Mouse (Mus musculus): Measurements from ENCODE around the gene Tbc1d1.

- TF ChIP-seq GATA1 (IDR thresholded peaks at IDR 0.05; ENCODE audit: borderline replicate concordance, low read length), result no peak
- TF ChIP-seq FLI1 (IDR thresholded peaks at IDR 0.05; ENCODE audit: low read length), result no peak
These were observed 30.5 kb downstream of the Tbc1d1 start for GRCm38 (mm10) chr5:64186566-64186965.

Measured in megakaryocyte, embryonic 14.5 days (primary cell).